Mouse (Mus musculus): ENCODE data around the gene Cdk19. TPM values are rescaled to one million over a fixed set of nuclear protein-coding genes. Genes with fewer than 3 reads are reported as not detected.

Gene Cdk19
- polyA plus RNA-seq, 1 experiment from 2014 or later, result 7.0 TPM

- H3K9ac ChIP-seq (ENCODE audit: low read length), result no peak overlapping the region
- H3K36me3 ChIP-seq (ENCODE audit: control insufficient read depth, insufficient read depth), result no peaks in the 10 kb centered on the region
- H3K27ac ChIP-seq (ENCODE audit: low read length), result no peak overlapping the region
- WGBS, result 62% methylated on average over 6 of the region's 6 CpGs
- H3K27me3 ChIP-seq (ENCODE audit: control insufficient read depth, insufficient read depth, low read length), result no peaks in the 10 kb centered on the region
- H3K9me3 ChIP-seq (replicated peaks; ENCODE audit: control insufficient read depth, low read length), result peaks cover 2% of the 10 kb centered on the region; the same call in 1 of the 2 replicates
- peaks cover 4% of the 10 kb centered on the region; the same call in 1 of the 2 replicates for H3K4me1 ChIP-seq (ENCODE audit: control insufficient read depth, insufficient read depth, low read length)
- no peak for ATAC-seq (replicated peaks; ENCODE audit: extremely low read depth, insufficient read depth, low FRiP score)
- no peak overlapping the region for H3K4me3 ChIP-seq (ENCODE audit: low read length)
- no peak overlapping the region for H3K4me2 ChIP-seq (ENCODE audit: low read depth, low read length)
Measured at GRCm38 (mm10) chr10:40309884-40310635, 29.3 kb upstream of the Cdk19 start.

- Histone ChIP-seq H3K9me3 (replicated peaks; ENCODE audit: control insufficient read depth, low read length) (no peaks in the 10 kb centered on the region), H3K4me3 (ENCODE audit: low read length) (no peak overlapping the region), H3K27me3 (ENCODE audit: control insufficient read depth, insufficient read depth, low read length) (no peaks in the 10 kb centered on the region), H3K36me3 (ENCODE audit: control insufficient read depth, insufficient read depth) (no peaks in the 10 kb centered on the region), H3K9ac (ENCODE audit: low read length) (no peak overlapping the region), H3K27ac (ENCODE audit: low read length) (no peak overlapping the region), H3K4me1 (ENCODE audit: control insufficient read depth, insufficient read depth, low read length) (peaks cover 4% of the 10 kb centered on the region; the same call in 1 of the 2 replicates), H3K4me2 (ENCODE audit: low read depth, low read length) (no peak overlapping the region)
- WGBS, result 60% methylated on average over 4 of the region's 4 CpGs
- no peak for ATAC-seq (replicated peaks; ENCODE audit: extremely low read depth, insufficient read depth, low FRiP score)
Measured at GRCm38 (mm10) chr10:40312781-40313180, 26.6 kb upstream of the Cdk19 start.

- ATAC-seq (replicated peaks; ENCODE audit: extremely low read depth, insufficient read depth, low FRiP score), result no peak
- Histone ChIP-seq H3K27me3 (ENCODE audit: control insufficient read depth, insufficient read depth, low read length) (no peaks in the 10 kb centered on the region), H3K9ac (ENCODE audit: low read length) (no peak overlapping the region), H3K4me2 (ENCODE audit: low read depth, low read length) (no peak overlapping the region), H3K27ac (ENCODE audit: low read length) (no peak overlapping the region), H3K36me3 (ENCODE audit: control insufficient read depth, insufficient read depth) (no peaks in the 10 kb centered on the region), H3K4me1 (ENCODE audit: control insufficient read depth, insufficient read depth, low read length) (no peaks in the 10 kb centered on the region; the same call in 1 of the 2 replicates), H3K4me3 (ENCODE audit: low read length) (no peak overlapping the region), H3K9me3 (replicated peaks; ENCODE audit: control insufficient read depth, low read length) (0 out of 2 replicates have a peak, but pooled peaks cover 3% of the 10 kb centered on the region)
- 51% methylated on average over 7 of the region's 7 CpGs for WGBS
Measured at GRCm38 (mm10) chr10:40316841-40317585, 22.4 kb upstream of the Cdk19 start.

GRCm38 (mm10) chr10:40320306-40320705 lies 19.1 kb upstream of the Cdk19 start:
- H3K4me1 ChIP-seq (ENCODE audit: control insufficient read depth, insufficient read depth, low read length), result no peaks in the 10 kb centered on the region
- no peak overlapping the region for H3K4me3 ChIP-seq (ENCODE audit: low read length)
- H3K27me3 ChIP-seq (ENCODE audit: control insufficient read depth, insufficient read depth, low read length), result no peaks in the 10 kb centered on the region
- no peak overlapping the region for H3K27ac ChIP-seq (ENCODE audit: low read length)
- 92% methylated on average over 10 of the region's 10 CpGs for WGBS
- no peaks in the 10 kb centered on the region for H3K36me3 ChIP-seq (ENCODE audit: control insufficient read depth, insufficient read depth)
- no peak overlapping the region for H3K4me2 ChIP-seq (ENCODE audit: low read depth, low read length)
- no peak for ATAC-seq (replicated peaks; ENCODE audit: extremely low read depth, insufficient read depth, low FRiP score)
- 0 out of 2 replicates have a peak, but pooled peaks cover 3% of the 10 kb centered on the region for H3K9me3 ChIP-seq (replicated peaks; ENCODE audit: control insufficient read depth, low read length)
- H3K9ac ChIP-seq (ENCODE audit: low read length), result no peak overlapping the region

- no peaks in the 10 kb centered on the region for H3K36me3 ChIP-seq (ENCODE audit: control insufficient read depth, insufficient read depth)
- 26% methylated on average over 9 of the region's 9 CpGs for WGBS
- no peak overlapping the region for H3K9ac ChIP-seq (ENCODE audit: low read length)
- H3K27me3 ChIP-seq (ENCODE audit: control insufficient read depth, insufficient read depth, low read length), result no peaks in the 10 kb centered on the region
- no peak overlapping the region for H3K4me3 ChIP-seq (ENCODE audit: low read length)
- peak; percentile 60 for ATAC-seq (replicated peaks; ENCODE audit: extremely low read depth, insufficient read depth, low FRiP score)
- H3K9me3 ChIP-seq (replicated peaks; ENCODE audit: control insufficient read depth, low read length), result peaks cover 4% of the 10 kb centered on the region; the same call in 1 of the 2 replicates
- no peak overlapping the region; the same call in 1 of the 2 replicates for H3K4me2 ChIP-seq (ENCODE audit: low read depth, low read length)
- H3K27ac ChIP-seq (ENCODE audit: low read length), result peak overlapping the region; percentile 44
- peaks cover 4% of the 10 kb centered on the region; the same call in 1 of the 2 replicates for H3K4me1 ChIP-seq (ENCODE audit: control insufficient read depth, insufficient read depth, low read length)
Measured at GRCm38 (mm10) chr10:40328004-40328551, 11.3 kb upstream of the Cdk19 start.

GRCm38 (mm10) chr10:40330262-40330661 lies 9.1 kb upstream of the Cdk19 start:
- Histone ChIP-seq H3K4me3 (ENCODE audit: low read length) (no peak overlapping the region), H3K9me3 (replicated peaks; ENCODE audit: control insufficient read depth, low read length) (peaks cover 4% of the 10 kb centered on the region; the same call in 1 of the 2 replicates), H3K4me2 (ENCODE audit: low read depth, low read length) (no peak overlapping the region), H3K27ac (ENCODE audit: low read length) (no peak overlapping the region), H3K4me1 (ENCODE audit: control insufficient read depth, insufficient read depth, low read length) (peaks cover 4% of the 10 kb centered on the region; the same call in 1 of the 2 replicates), H3K27me3 (ENCODE audit: control insufficient read depth, insufficient read depth, low read length) (no peaks in the 10 kb centered on the region), H3K36me3 (ENCODE audit: control insufficient read depth, insufficient read depth) (no peaks in the 10 kb centered on the region), H3K9ac (ENCODE audit: low read length) (no peak overlapping the region)
- 80% methylated on average over 1 of the region's 1 CpGs for WGBS
- no peak for ATAC-seq (replicated peaks; ENCODE audit: extremely low read depth, insufficient read depth, low FRiP score)

GRCm38 (mm10) chr10:40332864-40333263 lies 6.5 kb upstream of the Cdk19 start:
- Histone ChIP-seq H3K27ac (ENCODE audit: low read length) (no peak overlapping the region), H3K9ac (ENCODE audit: low read length) (no peak overlapping the region), H3K4me1 (ENCODE audit: control insufficient read depth, insufficient read depth, low read length) (peaks cover under 1% of the 10 kb centered on the region; the same call in 1 of the 2 replicates), H3K4me2 (ENCODE audit: low read depth, low read length) (no peak overlapping the region), H3K36me3 (ENCODE audit: control insufficient read depth, insufficient read depth) (no peaks in the 10 kb centered on the region), H3K4me3 (ENCODE audit: low read length) (no peak overlapping the region), H3K9me3 (replicated peaks; ENCODE audit: control insufficient read depth, low read length) (peaks cover 4% of the 10 kb centered on the region; the same call in 1 of the 2 replicates), H3K27me3 (ENCODE audit: control insufficient read depth, insufficient read depth, low read length) (no peaks in the 10 kb centered on the region)
- no peak for ATAC-seq (replicated peaks; ENCODE audit: extremely low read depth, insufficient read depth, low FRiP score)
- WGBS, result 72% methylated on average over 6 of the region's 6 CpGs

GRCm38 (mm10) chr10:40342036-40342435 lies 2.7 kb downstream of the Cdk19 start:
- Histone ChIP-seq H3K9me3 (replicated peaks; ENCODE audit: control insufficient read depth, low read length) (no peaks in the 10 kb centered on the region), H3K27me3 (ENCODE audit: control insufficient read depth, insufficient read depth, low read length) (no peaks in the 10 kb centered on the region), H3K27ac (ENCODE audit: low read length) (no peak overlapping the region), H3K4me2 (ENCODE audit: low read depth, low read length) (no peak overlapping the region), H3K4me1 (ENCODE audit: control insufficient read depth, insufficient read depth, low read length) (no peaks in the 10 kb centered on the region), H3K9ac (ENCODE audit: low read length) (no peak overlapping the region), H3K36me3 (ENCODE audit: control insufficient read depth, insufficient read depth) (no peaks in the 10 kb centered on the region), H3K4me3 (ENCODE audit: low read length) (no peak overlapping the region)
- no peak for ATAC-seq (replicated peaks; ENCODE audit: extremely low read depth, insufficient read depth, low FRiP score)
- 45% methylated on average over 4 of the region's 4 CpGs for WGBS

All from heart, embryonic 16.5 days (tissue).